Mouse (Mus musculus) olfactory bulb, adult 2 months (tissue): ENCODE data around the gene Rbck1. TPM values are rescaled to one million over a fixed set of nuclear protein-coding genes. Genes with fewer than 3 reads are reported as not detected.

Experiments
- H3K27ac ChIP-seq: fragments of 200-500 bp; 2 replicates; pipeline ENCODE4 v1.5.1; 2012; ENCODE audit warnings: low read depth, low read length; ENCODE audit not compliant: insufficient read depth
- H3K4me1 ChIP-seq: fragments of 200-500 bp; 2 replicates; pipeline ENCODE4 v1.6.1; 2012; ENCODE audit warnings: low read length; ENCODE audit not compliant: control insufficient read depth, insufficient read depth
- H3K4me3 ChIP-seq: fragments of 200-500 bp; 2 replicates; pipeline ENCODE4 v1.5.1; 2012; ENCODE audit warnings: mild to moderate bottlenecking, low read depth, low read length, moderate library complexity; ENCODE audit not compliant: insufficient read depth
- CTCF ChIP-seq: fragments of 200-500 bp; IDR thresholded peaks from 2 replicates; pipeline ENCODE4 v1.5.1; 2012; ENCODE audit warnings: low read depth, mild to moderate bottlenecking, low read length, moderate library complexity; ENCODE audit not compliant: insufficient read depth
- POLR2A ChIP-seq: fragments of 200-500 bp; IDR thresholded peaks from 2 replicates; pipeline ENCODE4 v1.6.1; 2012; ENCODE audit warnings: mild to moderate bottlenecking, low read depth, low read length, moderate library complexity; ENCODE audit not compliant: insufficient read depth
- WGBS: fragments of 180-500 bp; shearing (Covaris S2); methylation state at CpG from one replicate; pipeline ENCODE4 v1.1.7; 2018; 5-methylcytosine and 5-hydroxymethylcytosine counted together
- polyA plus RNA-seq: library from polyadenylated mRNA; stranded (reverse); fragments of >200 nt; gene quantifications from 2 replicates; pipeline ENCODE4 v1.2.4, GENCODE M21; 2012; ENCODE audit warnings: low replicate concordance; ENCODE audit not compliant: missing spikeins, insufficient read depth, insufficient read length

The Rbck1 gene
- polyA plus RNA-seq, 1 experiment = not detected

DNA sequence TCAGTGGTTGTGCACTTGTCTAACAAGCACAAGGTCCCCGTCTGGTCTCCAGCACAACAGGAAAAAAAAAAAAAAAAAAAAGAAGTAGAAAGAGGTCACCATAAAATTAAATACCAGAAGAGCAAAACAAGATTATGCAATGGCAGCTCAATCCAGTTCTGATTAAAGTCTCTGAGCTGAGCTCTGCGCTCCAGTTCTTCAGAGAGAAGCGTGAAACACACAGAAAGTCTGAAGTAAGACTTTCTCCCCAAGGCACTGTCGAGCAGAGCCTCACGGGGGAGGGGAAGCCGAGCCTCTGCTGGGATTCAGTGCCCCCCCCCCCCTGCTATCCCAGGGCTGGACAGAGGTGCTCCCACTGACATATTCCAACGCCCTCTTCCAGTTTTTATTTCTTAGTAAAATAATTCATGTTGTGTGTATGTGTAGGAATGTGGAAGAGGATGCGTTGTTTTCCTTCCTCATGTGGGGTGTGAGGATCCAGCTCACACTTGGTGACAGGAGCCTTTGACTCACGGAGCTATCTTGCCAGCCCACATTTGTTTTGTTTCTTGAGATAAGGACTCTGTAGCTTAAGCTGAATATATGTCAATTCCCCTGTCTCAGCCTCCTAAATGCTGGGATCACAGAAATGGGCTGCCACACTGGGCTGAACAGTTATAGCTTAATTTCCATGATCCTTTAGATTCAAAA, 14.5 kb upstream of the Rbck1 start:
- H3K27ac ChIP-seq = no peak overlapping the region
- TF ChIP-seq POLR2A (no peak), CTCF (no peak)
- 59% methylated on average over 9 of the region's 9 CpGs for WGBS
- no peak overlapping the region for H3K4me3 ChIP-seq
- H3K4me1 ChIP-seq = peaks cover 12% of the 10 kb centered on the region

DNA sequence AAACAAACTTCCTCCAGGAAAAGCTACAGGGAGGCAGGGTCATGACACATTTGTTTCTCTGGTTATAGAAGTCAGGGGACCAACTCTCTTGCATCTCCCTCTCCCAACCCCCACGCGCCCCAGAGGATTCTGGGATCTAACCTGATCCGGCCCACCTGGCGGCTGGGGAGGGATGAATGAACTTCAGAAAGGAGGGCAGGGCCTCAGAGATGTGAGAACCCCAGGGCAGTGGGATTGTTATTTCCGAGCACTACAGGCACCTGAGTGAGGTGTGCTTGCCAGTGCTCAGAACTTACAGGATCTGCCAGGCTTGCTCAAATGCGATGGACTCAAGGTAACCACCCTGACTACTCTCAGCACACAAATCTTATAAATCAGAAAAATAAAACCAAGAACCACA, 12.9 kb upstream of the Rbck1 start:
- TF ChIP-seq CTCF (no peak), POLR2A (no peak)
- no peak overlapping the region for H3K27ac ChIP-seq
- H3K4me3 ChIP-seq = no peak overlapping the region
- WGBS = 86% methylated on average over 6 of the region's 6 CpGs
- peaks cover 12% of the 10 kb centered on the region for H3K4me1 ChIP-seq

DNA sequence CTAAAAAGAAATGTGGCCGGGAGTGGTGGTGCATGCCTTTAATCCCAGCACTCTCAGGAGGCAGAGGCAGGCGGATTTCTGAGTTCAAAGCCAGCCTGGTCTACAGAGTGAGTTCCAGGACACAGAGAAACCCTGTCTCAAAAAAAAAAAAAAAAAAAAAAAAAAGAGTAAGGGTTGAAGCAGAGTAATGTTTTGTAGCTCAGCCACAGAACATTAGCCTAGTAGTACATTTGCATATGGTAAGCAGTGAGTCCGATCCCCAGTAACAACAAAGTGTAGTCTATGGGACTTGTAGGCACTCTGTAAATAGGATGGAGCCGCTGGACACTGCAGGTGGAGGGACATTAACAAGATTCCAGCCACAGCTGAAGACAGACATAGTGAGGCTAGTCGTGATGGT, 12.5 kb upstream of the Rbck1 start:
- Histone ChIP-seq H3K27ac (no peak overlapping the region), H3K4me1 (peaks cover 12% of the 10 kb centered on the region), H3K4me3 (no peak overlapping the region)
- TF ChIP-seq CTCF (no peak), POLR2A (no peak)
- WGBS = 81% methylated on average over 5 of the region's 5 CpGs

DNA sequence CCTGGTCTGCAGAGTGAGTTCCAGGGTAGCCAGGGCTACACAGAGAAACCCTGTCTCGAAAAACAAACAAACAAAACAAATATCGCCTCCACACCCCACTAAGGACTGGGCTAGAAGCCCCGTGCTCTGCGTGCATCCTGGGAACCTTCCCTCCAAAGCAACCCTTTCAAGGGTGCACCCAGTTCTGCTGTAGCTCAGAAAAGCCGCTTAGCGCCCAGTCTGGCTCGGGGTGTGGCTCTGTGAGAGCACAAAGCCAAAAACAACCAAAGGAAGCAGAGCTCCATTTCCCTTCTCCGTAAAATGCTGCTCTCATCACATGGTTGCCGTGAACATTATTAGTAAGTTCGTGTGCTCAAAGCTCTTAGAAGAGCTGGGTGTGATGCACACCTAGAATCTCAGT, 11.9 kb upstream of the Rbck1 start:
- peaks cover 12% of the 10 kb centered on the region for H3K4me1 ChIP-seq
- no peak overlapping the region for H3K27ac ChIP-seq
- WGBS = 14% methylated on average over 10 of the region's 10 CpGs
- TF ChIP-seq CTCF (no peak), POLR2A (no peak)
- H3K4me3 ChIP-seq = peak overlapping the region; percentile 54

DNA sequence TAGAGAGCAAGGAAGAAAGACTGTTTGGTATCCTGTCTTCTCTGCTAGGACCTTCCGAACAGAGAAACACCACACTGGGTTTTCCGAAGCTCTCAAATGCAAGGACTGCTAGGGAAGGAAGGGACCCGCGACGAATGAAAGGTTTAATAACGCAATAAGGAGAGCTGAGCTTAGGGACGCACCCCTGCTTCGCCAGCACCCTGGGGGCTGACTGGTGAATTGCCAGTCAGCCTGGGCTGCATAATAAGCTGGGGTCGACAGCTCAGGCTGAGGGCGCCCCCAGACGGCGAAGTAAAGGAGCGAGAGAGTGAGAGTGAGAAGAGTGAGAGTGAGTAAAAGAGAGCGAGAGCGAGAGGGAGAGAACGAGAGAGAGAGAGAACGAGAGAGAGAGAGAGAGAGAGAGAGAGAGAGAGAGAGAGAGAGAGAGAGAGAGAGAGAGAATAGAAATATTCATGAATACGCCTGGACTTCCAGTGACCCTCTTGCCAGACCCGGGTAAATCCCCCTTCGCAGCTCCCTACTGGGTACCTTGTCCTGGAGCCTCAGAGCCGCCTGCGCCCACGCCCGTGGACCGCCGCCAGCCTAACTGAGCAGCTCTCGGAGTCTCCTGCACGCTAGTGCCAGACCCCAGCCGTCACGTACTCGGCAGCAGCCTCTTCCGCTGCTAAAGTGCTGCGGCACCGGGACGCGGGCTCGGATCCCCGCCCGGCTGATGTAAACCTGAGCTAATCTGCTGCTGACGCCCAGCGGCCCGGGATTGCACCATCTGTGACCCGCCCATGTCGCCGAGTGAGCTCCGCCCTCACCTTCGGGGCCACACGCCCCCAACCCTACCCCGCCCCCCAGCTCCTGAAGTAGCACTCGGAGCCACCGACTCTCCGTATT, 11.1 kb upstream of the Rbck1 start, which contains the start of gene Trib3:
Gene Trib3 (minus strand): TSS at position 704 of the 885 bp plus-strand sequence.
- H3K27ac ChIP-seq = no peak within 1 kb of the TSS
- peaks cover 12% of the 10 kb centered on the region for H3K4me1 ChIP-seq
- under 1% methylated on average over 52 of the region's 52 CpGs for WGBS
- no peak for TF ChIP-seq POLR2A
- peak; percentile 71 for TF ChIP-seq CTCF
- peak within 1 kb of the TSS; percentile 54 for H3K4me3 ChIP-seq

DNA sequence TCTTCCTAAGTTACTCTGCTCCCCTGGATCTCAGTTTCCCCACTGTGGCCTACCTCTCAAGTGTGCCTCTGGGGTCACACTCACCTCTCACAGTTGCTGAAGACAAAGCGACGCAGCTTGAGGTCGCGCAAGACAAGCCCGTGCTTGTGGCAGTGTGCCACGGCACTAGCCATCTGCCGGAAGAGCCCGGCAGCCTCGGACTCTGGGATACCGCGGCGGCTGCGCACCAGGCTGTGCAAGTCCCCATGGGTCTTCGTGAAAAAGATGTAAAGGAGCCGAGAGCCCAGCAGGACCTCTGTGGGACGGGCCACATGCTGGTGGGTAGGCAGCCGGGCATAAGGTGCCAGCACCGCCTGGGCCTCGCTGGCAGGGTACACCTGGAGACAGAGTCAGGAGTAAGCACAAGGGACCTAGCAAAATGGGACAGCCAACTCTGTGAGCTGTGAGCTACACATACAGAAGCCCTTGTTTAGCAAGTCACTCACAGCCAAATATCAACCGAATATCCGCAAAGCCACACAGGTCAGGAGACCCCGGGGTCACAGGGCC, 7.3 kb upstream of the Rbck1 start:
- 91% methylated on average over 22 of the region's 22 CpGs for WGBS
- H3K4me3 ChIP-seq = no peak overlapping the region
- no peak overlapping the region for H3K27ac ChIP-seq
- peaks cover 20% of the 10 kb centered on the region for H3K4me1 ChIP-seq
- TF ChIP-seq CTCF (no peak), POLR2A (no peak)

DNA sequence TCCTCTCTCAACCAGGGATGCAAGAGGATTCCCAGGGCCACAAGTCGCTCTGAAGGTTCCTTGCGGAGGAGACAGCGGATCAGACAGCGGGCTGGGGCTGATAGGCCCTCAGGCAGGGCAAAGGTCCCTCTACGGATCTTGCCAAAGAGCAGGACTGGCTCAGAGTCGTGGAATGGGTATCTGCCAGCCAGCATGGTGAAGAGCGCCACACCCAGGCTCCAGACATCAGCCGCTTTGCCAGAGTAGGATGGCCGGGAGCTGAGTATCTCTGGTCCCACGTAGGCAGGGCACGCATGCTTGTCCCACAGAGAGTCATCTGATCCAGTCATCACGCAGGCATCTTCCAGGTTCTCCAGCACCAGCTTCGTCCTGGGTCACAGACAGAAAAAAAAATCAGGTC, 5.9 kb upstream of the Rbck1 start:
- TF ChIP-seq POLR2A (no peak), CTCF (no peak)
- no peak overlapping the region for H3K4me3 ChIP-seq
- WGBS = 89% methylated on average over 13 of the region's 13 CpGs
- H3K27ac ChIP-seq = no peak overlapping the region
- H3K4me1 ChIP-seq = peaks cover 9% of the 10 kb centered on the region; the same call in 1 of the 2 replicates

DNA sequence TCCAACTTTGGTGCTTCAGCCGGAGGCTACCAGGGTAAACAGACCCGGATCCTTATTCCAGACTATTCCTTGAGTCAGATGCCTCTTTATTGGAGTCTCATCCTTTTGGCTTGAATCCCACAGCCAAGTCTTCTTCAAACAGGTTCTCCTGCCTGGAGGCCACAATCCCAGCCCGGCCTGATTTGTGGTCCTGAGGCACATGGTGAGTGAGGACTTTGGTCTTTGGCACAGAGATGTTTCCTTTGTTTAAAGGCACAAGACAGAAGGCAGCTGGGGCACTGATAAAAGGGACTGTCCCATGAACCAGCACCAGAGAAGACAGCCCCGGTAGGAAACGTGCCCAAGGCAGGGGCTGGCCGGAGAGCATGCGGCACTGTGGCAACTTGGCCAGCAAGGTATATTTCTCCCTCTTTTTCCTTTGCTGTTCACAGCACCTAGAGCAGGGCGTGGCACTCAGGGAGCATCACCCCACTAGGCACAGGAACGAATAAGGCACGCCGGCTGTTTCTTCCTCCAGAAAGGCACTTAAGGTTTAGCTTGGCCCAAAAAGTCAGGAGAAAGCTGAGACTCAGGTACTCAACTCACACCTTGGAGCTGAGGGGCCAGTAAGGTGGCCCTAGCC, 5.2 kb upstream of the Rbck1 start:
- Histone ChIP-seq H3K27ac (no peak overlapping the region), H3K4me1 (peaks cover 8% of the 10 kb centered on the region; the same call in 1 of the 2 replicates), H3K4me3 (no peak overlapping the region)
- 90% methylated on average over 11 of the region's 11 CpGs for WGBS
- TF ChIP-seq POLR2A = no peak
- no peak for TF ChIP-seq CTCF
